In genomic region chr14:6108272-6108925, GRCm38 (mm10) we compare ENCODE assay signal across 8 mouse cellular contexts. TPM values are rescaled to one million over a fixed set of nuclear protein-coding genes. Genes with fewer than 3 reads are reported as not detected.
DNase-seq lines count a peak whose midpoint lies in the region; ATAC-seq lines count a peak whose summit lies in the region.
"Not testable (repeated sequence)": the region's sequence is repeated elsewhere in the genome, so short reads cannot be mapped to it uniquely, and the experiment has no call there.

Gene Gm3468 (minus strand): TSS chr14:6108665.

- peak within 1 kb of the TSS; percentile 50 for H3K4me2 ChIP-seq in forebrain, embryonic 12.5 days
- peak within 1 kb of the TSS; percentile 55 for H3K4me2 ChIP-seq in heart, embryonic 14.5 days (ENCODE audit: low read length)
- peak within 1 kb of the TSS; percentile 58 for H3K4me2 ChIP-seq in kidney, embryonic 15.5 days
- peak within 1 kb of the TSS; percentile 56 for H3K4me2 ChIP-seq in limb, embryonic 13.5 days (replicated peaks)
- peak within 1 kb of the TSS; percentile 50 for H3K4me2 ChIP-seq in midbrain, embryonic 14.5 days (ENCODE audit: low read length)

- not testable (repeated sequence) for H3K27me3 ChIP-seq in forebrain, embryonic 12.5 days; heart, embryonic 14.5 days (ENCODE audit: control insufficient read depth, insufficient read depth, low read length); kidney, embryonic 15.5 days; limb, embryonic 13.5 days; midbrain, embryonic 14.5 days (ENCODE audit: control insufficient read depth, insufficient read depth, low read length)

- H3K9ac ChIP-seq in forebrain, embryonic 12.5 days, result 0 out of 2 replicates have a peak within 1 kb of the TSS, but pooled peaks have one; percentile 21
- not testable (repeated sequence) for H3K9ac ChIP-seq in heart, embryonic 14.5 days (ENCODE audit: low read length); kidney, embryonic 15.5 days
- H3K9ac ChIP-seq in limb, embryonic 13.5 days, result peak within 1 kb of the TSS; percentile 39
- peak within 1 kb of the TSS; percentile 31; the same call in 1 of the 2 replicates for H3K9ac ChIP-seq in midbrain, embryonic 14.5 days (replicated peaks; ENCODE audit: low read length)

- peak; percentile 91 for ATAC-seq in forebrain, embryonic 12.5 days (ENCODE audit: low FRiP score)
- not testable (repeated sequence) for ATAC-seq in heart, embryonic 14.5 days (ENCODE audit: insufficient number of reproducible peaks, insufficient read depth, low FRiP score, low read depth); limb, embryonic 13.5 days (ENCODE audit: low FRiP score, low read depth)
- peak; percentile 92 for ATAC-seq in kidney, embryonic 15.5 days (replicated peaks; ENCODE audit: low FRiP score)
- peak; percentile 91 for ATAC-seq in midbrain, embryonic 14.5 days (ENCODE audit: low FRiP score, low TSS enrichment)

- not testable (repeated sequence) for H3K9me3 ChIP-seq in forebrain, embryonic 12.5 days; heart, embryonic 14.5 days (ENCODE audit: control insufficient read depth, low read length); kidney, embryonic 15.5 days (replicated peaks); limb, embryonic 13.5 days; midbrain, embryonic 14.5 days (ENCODE audit: control insufficient read depth, low read length)

- peak; percentile 67 for DNase-seq in 3134 (ENCODE audit: extremely low read depth, insufficient read length, low spot score)
- peak; percentile 84 for DNase-seq in midbrain, embryonic 14.5 days
- DNase-seq in spleen, postnatal 4 days (ENCODE audit: low spot score in 2 of 2), result peak; percentile 11 to 56

- peak within 1 kb of the TSS; percentile 41 for H3K4me3 ChIP-seq in brown adipose tissue, adult 24 weeks (ENCODE audit: insufficient read depth, low read depth, low read length)
- peak within 1 kb of the TSS; percentile 42 for H3K4me3 ChIP-seq in forebrain, embryonic 12.5 days (replicated peaks)
- H3K4me3 ChIP-seq in heart, embryonic 14.5 days (ENCODE audit: control insufficient read depth in 1 of 2, insufficient read depth in 1 of 2, low read depth in 1 of 2, low read length in 2 of 2), result peak within 1 kb of the TSS; percentile 36 to 47
- peak within 1 kb of the TSS; percentile 40 for H3K4me3 ChIP-seq in kidney, embryonic 15.5 days (replicated peaks)
- H3K4me3 ChIP-seq in limb, embryonic 13.5 days, result peak within 1 kb of the TSS; percentile 43
- H3K4me3 ChIP-seq in midbrain, embryonic 14.5 days (replicated peaks; ENCODE audit: low read depth, low read length), result peak within 1 kb of the TSS; percentile 33

- under 1% methylated on average over 38 of the region's 51 CpGs for WGBS in forebrain, embryonic 12.5 days
- 1% methylated on average over 33 of the region's 51 CpGs for WGBS in heart, embryonic 14.5 days
- under 1% methylated on average over 38 of the region's 51 CpGs for WGBS in kidney, embryonic 15.5 days
- 0% methylated on average over 36 of the region's 51 CpGs for WGBS in limb, embryonic 13.5 days
- WGBS in midbrain, embryonic 14.5 days, result 1% methylated on average over 39 of the region's 51 CpGs

- H3K27ac ChIP-seq in brown adipose tissue, adult 24 weeks (replicated peaks; ENCODE audit: low read depth, low read length), result peak within 1 kb of the TSS; percentile 56
- not testable (repeated sequence) for H3K27ac ChIP-seq in forebrain, embryonic 12.5 days; kidney, embryonic 15.5 days; limb, embryonic 13.5 days; midbrain, embryonic 14.5 days (replicated peaks; ENCODE audit: low read depth, low read length)
- H3K27ac ChIP-seq in heart, embryonic 14.5 days (replicated peaks in 1 of 2; ENCODE audit: control insufficient read depth in 1 of 2, insufficient read depth in 1 of 2, low read depth in 2 of 2, low read length in 2 of 2), result 0 out of 4 replicates have a peak within 1 kb of the TSS, but pooled peaks of 1 of the 2 experiments have one; percentile 24

- not testable (repeated sequence) for H3K36me3 ChIP-seq in forebrain, embryonic 12.5 days (replicated peaks); heart, embryonic 14.5 days (ENCODE audit: control insufficient read depth, insufficient read depth, low read length); kidney, embryonic 15.5 days; limb, embryonic 13.5 days; midbrain, embryonic 14.5 days (ENCODE audit: control insufficient read depth, insufficient read depth, low read length)

- not testable (repeated sequence) for H3K4me1 ChIP-seq in brown adipose tissue, adult 24 weeks (ENCODE audit: control insufficient read depth, insufficient read depth, insufficient read length, low read length); forebrain, embryonic 12.5 days; heart, embryonic 14.5 days (ENCODE audit: control insufficient read depth in 2 of 2, insufficient read depth in 2 of 2, low read length in 2 of 2); kidney, embryonic 15.5 days; limb, embryonic 13.5 days; midbrain, embryonic 14.5 days (ENCODE audit: control insufficient read depth, insufficient read depth, low read length)

RNA-seq across cellular contexts. Expression of gene Gm3468, which starts in this region (rescaled TPM):
- polyA plus RNA-seq in brown adipose tissue, adult 24 weeks (2012; ENCODE audit: insufficient read depth, insufficient read length, missing spikeins), result not detected in 2 replicates
- polyA plus RNA-seq in forebrain, embryonic 12.5 days (2016; fragmentation: Nextera tagmentation; extraction: Ambion mirVana), result 2.6 and 3.1 TPM in 2 replicates
- 2.9 and 4.0 TPM in 2 replicates for polyA plus RNA-seq in heart, embryonic 14.5 days (2014; fragmentation: Nextera tagmentation; extraction: Ambion mirVana)
- polyA plus RNA-seq in kidney, embryonic 15.5 days (2015; fragmentation: Nextera tagmentation; extraction: Ambion mirVana), result 1.0 and 1.6 TPM in 2 replicates
- 1.6 and 2.1 TPM in 2 replicates for polyA plus RNA-seq in limb, embryonic 13.5 days (2015; fragmentation: Nextera tagmentation; extraction: Ambion mirVana)
- 5.6 and 6.3 TPM in 2 replicates for polyA plus RNA-seq in midbrain, embryonic 14.5 days (2014; fragmentation: Nextera tagmentation; extraction: Ambion mirVana)

Comparison
In these comparisons a context has a peak if more than half of its experiments do, and no peak if none do; other contexts are left out.
1. DNase-seq: peak in every context shown above with its lines; median percentile 84 in midbrain, embryonic 14.5 days; 67 in 3134; 34 in spleen, postnatal 4 days.